Mouse (Mus musculus): ENCODE measurements around the gene Pln. TPM values are rescaled to one million over a fixed set of nuclear protein-coding genes. Genes with fewer than 3 reads are reported as not detected.
A peak's percentile ranks its signal among the peaks of the same experiment; 100 is the strongest.

Pln gene
- 1,000 to 10,000 TPM; 6,493 to 6,642 TPM for total RNA-seq (2021)
- long read RNA-seq, experiment 1, transcript Pln-205 (2 exons, 531 nt) = minor isoform, 67 of 12,724 reads
- long read RNA-seq, experiment 1, transcript Pln-204 (3 exons, 771 nt) = minor isoform, 108 of 12,724 reads
- long read RNA-seq, experiment 1, transcript Pln-201 (2 exons, 2,334 nt) = major isoform, 1,521 of 12,724 reads
- long read RNA-seq, experiment 1, partial matches to known transcripts = 10,443 of 12,724 reads
- long read RNA-seq, experiment 1, other reads (novel, unspliced or antisense) = 578 of 12,724 reads
- long read RNA-seq, experiment 2, transcript Pln-205 (2 exons, 531 nt) = minor isoform, 15 of 9,718 reads
- long read RNA-seq, experiment 2, transcript Pln-201 (2 exons, 2,334 nt) = major isoform, 778 of 9,718 reads
- long read RNA-seq, experiment 2, transcript Pln-204 (3 exons, 771 nt) = minor isoform, 63 of 9,718 reads
- long read RNA-seq, experiment 2, partial matches to known transcripts = 8,851 of 9,718 reads
- long read RNA-seq, experiment 2, other reads (novel, unspliced or antisense) = 5 of 9,718 reads

DNA sequence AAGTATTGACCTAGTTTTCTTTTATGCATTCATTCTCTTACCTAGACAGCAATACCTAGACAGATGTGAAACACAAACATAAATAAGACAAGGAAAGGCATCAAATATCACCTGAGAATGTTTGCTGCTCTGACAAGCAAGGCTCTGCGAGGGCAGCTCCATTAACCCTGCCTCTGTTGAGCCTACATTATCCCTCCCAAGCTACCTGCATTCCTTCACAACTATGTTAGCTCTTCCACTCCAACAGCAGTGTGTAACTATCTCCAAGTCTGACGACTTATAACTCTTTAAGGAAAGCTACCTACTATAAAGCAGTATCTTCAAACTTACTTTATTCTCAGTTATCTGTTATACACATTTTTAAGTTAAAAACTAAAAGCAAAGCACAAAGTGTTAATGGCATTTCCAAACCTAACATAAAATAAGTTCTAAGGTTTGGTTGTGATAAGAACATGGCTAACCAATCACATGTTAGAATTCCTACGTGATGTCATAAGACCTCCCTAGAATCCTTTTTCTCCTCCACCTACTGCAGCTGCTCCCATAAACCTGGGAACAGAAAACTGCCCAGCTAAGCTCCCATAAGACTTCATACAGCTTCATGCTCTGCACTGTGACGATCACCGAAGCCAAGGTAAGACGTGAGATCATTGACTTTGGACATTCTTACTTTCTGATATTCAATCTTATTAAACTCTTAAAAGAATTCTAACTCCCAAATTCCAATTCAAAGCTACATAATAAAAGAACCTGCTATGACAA, at the start of gene Pln:
TSS of gene Pln (plus strand) at position 506 of the 762 bp plus-strand sequence.
- DNase-seq = peak; percentile 64 to 65

DNA sequence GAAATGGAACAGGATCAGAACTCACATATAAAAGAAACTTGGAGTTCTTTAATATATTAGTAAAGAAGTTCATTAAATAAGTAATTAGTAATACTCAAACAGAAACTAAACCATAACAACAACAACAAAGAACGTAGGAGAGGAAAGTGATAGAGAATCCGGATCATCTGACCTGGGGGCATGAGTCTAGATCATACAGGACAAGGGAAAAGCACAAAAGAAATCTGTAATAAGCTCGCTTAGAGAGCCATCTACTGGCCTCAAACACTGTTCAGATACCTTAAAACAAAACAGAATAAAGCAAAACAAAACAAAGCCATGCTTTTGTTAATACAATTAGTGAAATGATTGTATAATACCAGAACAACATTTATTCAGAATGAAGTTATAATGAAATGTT, 31.6 kb upstream of the Pln start:
- DNase-seq = peak in 1 of 2 experiments; percentile 32

DNA sequence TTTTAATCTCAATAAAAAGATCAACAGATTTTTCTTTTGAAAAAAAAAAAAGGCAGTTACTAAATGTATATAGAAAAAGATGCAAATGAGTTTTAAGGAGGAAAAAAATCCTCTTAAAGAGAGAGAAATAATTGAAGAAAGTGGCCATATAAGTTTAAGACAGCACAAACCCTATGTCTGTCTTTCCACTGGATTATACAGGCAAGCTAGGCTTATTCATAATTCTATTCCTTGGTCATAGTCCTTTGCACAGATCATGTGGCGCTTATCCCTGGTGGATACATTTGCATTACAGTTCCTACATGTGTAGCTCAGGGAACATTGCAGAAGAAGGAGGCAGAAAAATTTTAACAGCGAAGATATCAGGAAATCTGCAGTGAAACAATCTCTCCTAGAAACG, 30.8 kb upstream of the Pln start:
- no peak for DNase-seq

DNA sequence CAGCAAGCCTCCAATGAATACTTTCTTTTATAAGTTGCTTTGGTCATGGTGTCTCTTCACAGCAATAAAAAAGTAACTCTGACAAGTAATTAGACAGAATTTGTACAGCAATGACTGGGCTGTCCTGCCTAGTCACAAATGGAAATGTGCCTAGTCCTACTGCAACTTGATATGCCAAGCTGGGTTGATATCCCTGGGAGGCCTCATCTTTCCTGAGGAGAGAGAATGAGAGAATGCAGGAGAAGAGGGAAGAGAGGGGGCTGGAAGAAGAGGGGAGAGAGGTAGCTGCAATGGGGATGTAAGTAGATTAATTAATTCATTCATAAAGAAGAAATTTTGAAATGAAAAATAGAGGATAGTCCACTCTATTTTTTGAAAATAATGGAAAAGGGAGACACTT, 14.1 kb upstream of the Pln start:
- no peak for DNase-seq

DNA sequence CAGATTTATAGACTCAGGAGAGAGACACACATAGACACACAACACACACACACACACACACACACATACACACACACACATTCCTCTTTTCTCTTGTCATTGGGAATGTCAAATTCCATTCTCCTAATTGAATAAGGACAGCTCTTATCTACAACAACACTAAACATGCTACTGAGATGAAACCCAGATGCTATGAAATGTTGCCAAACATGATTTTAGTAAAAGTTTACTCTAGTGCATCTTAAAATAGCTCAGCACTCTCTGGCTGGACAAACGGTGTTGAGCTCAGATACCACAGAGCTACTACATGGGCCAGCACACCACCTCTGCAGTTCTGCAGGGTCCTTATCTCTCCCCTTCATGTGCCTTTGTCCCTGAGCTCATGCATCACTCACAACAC, 12.8 kb upstream of the Pln start:
- peak; percentile 77 to 87 for DNase-seq

DNA sequence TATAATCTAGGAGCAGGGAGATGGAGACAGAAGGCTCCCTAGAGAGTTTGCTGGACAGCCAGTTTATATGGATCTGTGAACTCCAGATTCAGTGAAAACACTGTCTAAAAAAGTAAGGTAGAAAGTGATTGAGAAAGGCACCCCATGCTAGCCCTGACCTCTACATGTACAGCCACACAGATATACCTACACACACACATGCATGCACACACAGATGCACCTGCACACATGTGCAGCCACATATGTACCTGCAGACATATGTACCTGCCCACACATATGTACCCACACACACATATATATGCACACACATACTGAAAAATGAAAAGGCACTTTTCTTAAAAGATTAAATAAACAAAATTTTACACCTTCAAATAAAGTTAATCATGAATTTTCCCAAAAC, 11.1 kb upstream of the Pln start:
- peak in 1 of 2 experiments; percentile 13 for DNase-seq

DNA sequence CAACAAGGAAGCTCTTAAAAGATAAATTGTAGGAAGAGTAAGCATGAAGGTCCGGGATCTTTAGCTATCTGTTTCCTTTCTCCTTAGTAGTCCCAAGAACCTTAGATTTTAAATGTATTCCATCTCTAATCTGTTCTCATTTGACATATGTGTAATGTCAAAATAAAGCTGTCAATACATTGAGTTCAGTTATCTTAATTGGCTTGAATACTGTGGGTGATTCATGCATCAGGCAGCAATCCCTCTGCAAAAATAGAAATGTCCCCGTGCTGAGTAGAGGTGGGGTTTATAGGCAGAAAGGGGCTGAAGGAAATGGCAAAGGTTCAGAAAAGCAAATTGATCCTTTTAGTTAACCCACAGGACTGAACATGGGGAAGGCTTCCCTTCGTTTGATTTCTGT, 8.2 kb upstream of the Pln start:
- DNase-seq = no peak

DNA sequence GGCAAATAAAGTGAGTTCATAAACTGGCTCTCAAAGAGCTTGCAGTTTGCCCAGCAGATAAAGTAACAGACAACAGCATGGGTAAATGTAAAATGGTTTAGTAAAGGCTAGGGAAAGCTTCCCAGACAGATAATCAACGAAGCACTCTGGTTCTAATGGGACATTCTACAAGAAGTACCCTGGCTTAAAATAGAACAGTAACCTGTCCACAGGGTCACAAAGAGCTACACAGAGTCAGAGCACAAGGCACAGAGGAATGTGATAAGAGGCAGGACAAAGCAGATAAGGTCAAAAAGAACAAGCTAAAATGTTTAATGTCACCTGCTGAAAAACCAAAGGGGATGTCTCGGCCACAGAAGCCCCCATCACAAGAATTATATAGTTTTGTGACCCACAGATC, 4.7 kb upstream of the Pln start:
- peak in 1 of 2 experiments; percentile 59 for DNase-seq

DNA sequence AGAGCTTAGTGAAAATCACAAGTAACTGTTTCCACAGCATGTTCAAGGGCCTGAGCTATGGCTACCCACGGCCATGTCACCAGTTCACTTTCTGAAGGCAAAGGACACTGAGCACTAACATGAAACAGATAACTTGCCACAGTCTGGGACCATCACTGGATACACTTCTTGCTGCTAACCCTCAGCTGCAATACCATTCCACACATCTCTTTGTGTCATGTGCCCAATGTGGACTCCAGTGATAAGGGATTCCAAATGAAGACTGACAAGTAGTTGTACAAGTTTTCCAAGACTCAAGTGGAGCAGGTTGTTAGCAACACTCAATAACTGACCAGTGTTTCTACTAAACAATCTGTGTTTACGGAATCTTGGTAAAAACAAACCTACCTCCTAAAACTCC, 2.2 kb upstream of the Pln start:
- peak in 1 of 2 experiments; percentile 67 for DNase-seq

DNA sequence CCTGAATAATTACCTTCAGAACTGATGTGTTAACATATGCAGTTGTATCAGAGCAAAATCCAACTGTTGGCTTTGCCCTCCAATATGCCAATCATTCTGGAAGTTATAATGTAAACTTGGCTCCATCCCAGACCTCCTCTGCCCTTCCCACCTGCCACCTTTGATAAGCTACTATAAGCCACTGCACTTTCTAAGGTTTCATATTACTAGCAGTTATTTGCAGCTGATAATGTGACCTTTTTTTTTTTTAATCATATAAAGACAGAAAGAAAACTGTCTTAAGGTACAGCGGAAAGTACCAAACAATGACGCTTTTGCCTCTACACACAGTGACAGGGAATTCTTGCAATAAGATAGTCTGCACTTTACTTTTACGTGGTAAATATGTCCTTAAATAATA, 1.5 kb upstream of the Pln start:
- DNase-seq = no peak

DNA sequence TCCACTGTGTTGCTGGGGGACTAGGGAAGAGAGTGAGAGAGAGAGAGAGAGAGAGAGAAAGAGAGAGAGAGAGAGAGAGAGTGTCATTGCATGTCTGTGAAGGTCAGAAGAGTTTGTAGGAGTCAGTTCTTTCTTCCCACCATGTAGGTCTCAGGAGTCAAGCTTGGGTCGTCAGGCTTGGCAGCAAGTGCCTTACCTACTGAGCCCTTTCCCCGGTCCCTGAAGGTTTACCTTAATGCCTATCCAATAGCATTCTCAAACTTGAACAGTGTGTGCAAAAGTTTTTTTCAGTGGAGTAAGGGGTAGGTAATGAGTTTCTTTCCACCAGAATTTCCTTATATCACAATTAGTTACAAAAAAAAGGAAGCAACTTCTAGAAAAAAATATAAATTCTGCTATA, 1.6 kb downstream of the Pln start:
- no peak for DNase-seq

DNA sequence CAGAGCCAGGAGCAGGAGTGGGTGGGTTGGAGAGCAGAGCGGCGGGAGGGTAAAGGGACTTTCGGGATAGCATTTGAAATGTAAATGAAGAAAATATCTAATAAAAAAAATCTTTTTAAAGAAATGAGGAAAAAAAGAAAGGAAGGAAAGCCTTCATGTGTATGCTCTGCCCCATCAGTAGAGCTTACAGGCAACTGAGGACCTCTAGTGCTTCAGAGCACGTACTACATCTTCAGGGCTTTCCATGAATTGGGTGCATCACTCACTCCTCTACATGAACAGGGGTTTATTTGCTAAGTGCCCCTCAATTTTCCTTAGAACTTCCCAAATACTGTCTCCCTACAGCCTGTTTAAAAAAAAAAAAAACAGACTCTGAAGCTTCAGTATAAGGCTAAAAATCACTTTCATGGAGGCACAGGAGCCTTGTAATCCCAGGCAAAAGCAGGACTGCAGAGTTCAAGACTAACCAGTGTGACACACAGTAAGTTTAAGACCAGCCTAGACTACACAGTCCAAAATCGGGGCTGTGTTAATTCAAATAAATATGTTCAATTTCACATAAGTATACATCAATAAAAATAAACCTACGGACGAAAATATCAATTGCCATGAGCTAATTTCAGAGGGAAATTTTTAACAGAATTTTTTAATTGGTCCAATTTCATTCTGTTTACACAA, 4.0 kb downstream of the Pln start:
- no peak for DNase-seq

DNA sequence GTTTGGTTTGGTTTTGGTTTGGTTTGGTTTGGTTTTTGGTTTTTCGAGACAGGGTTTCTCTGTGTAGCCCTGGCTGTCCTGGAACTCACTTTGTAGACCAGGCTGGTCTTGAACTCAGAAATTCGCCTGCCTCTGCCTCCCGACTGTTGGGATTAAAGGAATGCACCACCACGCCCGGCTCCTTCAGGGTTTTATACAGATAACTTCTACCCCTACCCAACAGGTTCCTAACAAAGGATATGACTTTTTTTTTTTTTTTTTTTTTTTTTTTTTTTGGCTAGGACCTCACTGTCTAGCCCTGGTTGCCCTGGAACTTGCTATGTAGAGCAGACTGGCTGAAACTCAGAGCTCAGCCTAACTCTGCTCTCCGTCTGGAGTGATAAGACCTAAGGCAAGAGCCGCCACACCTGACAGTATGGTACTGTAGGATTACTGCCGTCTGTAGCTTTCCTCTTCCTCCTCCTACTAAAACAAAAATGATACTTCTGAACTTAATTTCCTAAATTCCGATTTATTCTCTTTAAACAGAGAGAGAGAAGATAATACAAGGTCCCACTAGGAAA, 4.8 kb downstream of the Pln start:
- DNase-seq = no peak

DNA sequence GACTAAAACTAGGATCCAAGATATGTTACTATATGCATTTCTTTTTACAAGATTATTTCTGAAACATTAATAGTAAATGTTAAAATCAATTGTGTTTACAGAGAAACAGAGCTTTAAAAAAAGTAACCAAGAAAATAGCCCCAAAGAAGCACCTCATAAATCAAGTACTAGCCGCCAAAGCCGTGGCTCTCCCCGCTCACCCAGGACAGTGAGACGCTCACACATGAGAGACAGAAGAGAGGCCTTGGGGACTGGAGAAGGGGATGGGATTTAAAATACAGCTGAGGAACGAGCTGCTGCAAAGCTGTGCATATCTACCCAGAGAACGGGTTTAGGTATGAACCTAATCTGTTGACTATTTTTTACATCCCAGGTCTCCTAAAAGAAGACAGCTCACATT, 5.9 kb downstream of the Pln start:
- no peak for DNase-seq

DNA sequence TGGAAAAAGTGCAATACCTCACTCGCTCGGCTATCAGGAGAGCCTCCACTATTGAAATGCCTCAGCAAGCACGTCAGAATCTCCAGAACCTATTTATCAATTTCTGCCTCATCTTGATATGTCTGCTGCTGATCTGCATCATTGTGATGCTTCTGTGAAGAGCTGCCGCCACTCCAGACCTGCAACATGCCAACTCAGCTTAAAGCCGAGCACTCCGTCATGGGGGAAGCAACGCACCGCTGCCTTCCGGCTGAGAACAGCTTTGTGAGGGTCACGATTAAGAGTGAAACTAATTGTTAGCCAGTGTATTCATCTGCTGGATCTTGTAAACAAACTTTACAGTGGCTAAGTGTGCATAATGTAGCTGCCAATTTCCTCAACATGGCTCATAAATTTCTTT, 6.4 kb downstream of the Pln start:
- peak in 1 of 2 experiments; percentile 60 for DNase-seq

DNA sequence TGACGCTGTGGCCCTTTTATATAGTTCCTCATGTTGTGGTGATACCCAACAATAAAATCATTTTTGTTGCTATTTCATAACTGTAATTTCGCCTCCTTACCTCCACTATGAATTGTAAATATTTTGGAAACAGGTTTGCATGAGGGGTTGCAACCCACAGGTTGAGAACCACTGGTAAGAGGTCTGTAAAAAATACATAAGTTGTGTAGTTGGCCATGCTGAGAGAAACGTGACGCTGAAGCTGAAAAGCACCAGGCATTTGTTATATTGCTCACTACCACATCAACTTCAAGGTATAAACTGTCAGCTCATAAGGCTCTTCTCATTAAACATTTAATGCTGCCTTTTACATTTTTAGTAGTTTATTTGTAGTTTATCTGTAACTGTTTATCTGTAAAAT, 8.0 kb downstream of the Pln start:
- no peak for DNase-seq

DNA sequence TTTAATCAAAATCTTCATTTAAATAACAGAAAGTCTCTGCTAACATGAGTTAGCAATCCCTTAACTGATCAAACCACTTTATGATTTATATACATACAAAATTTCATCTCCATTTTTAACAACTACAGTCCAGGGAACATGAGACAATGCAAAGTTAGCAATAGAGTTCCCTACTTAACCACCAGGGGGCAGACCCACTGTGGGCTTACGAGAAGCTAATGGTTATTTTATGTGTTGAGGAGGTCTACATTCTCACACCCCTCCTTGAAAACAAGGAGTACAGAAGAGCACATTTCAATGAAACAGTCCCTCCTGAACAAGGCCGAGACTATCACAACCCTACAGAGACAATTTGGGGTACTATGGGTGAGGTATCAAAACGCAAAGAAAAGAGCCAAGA, 9.0 kb downstream of the Pln start:
- DNase-seq = peak; percentile 62 to 84

DNA sequence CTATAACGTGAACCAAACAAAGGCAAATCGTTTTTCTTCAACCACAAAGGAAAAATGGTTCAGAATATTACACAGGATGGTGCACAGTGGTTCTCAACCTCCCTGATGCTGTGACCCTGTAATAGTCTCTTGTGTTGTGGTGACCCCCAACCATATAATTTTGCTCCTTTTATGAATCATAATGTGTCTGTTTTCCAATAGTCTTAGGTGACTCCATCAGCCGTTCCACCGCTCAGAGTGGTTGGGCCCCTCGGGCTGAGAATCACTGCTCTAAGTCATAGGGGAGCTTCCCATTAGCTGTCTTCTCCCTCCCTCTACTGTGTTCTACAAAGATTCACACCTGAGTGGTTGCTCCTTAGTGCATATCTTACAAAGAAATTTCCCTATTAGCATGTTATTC, 9.4 kb downstream of the Pln start:
- no peak for DNase-seq

DNA sequence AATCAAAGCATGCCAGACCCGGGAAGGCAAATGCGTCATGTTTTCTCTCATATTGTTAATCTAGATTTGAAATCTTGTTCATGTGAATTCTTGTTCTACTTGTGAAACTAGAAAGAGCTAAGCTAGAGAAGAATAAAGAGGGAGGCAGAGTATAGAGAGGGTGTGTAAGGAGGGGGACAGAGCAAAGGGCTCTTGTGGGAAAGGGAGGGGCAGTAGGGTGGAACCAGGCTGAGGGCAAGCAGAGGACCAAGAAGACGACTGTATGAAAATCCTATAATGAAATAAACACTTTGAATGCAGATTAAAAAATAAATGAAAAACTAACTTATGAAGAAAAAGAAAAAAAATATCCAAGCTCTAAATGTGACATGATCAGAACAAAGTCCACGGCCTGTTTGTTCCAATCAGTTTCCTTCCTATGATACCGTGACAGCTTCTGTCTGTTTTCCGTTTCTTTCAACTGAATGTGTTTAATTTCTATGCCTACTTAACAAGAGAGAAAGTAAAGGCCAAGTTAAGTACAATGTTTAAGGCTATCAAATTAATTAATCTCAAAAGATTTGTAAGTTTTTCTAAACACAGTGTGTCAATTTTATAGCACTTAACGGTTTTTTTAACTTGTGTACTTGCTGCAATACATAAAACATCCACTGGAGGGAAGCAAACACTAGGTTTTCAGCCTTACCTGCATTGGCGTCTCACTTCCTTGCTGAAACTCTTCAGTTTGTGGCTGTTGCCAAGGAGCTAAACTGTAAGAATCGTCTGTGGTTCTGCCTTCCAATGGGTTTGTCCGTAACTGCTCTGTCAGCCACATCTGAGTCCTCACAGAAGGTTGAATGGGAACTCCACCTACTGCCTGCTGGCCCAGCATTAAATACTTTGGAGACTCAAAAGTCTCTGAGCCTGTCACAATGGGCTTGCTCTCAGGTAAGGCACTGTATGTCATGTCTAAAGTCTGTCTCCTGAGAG, 10.6 kb downstream of the Pln start:
- peak; percentile 72 to 84 for DNase-seq

DNA sequence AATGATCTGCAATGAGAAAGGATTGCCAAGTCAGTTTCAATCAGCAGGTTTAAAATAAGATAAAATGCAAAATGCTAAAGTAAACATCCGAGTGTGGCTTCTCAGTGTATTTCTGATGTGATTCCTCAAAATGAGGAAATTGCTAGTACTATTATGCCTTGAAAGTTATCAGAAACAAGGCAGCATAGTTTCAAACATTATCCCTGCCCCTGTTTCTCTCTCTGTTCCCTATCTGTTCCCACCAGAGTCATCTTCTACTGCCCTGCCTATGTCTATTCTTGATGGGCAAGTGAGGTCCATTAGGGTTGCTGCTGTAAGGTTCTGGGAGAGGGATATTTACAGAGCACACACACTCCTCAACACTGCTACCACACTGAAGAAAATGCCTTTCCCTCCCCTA, 11.8 kb downstream of the Pln start:
- no peak for DNase-seq

DNA sequence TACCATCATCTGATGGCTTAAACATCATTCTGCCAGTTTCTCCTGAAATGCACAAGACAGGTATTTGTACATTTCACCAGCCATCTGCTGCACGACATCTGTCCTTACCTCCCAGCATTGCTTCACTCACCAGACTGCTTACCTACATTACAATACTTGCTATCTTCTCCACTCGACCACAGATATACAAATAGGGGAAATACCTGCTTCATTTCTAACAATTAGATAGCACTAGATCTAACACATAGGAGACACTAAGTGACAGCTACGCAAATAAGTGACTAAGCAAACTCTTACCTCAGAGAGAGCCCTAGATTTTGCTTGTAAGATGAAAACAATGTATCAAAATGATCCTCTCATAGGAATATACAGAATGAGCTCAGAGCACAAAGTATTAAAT, 16.2 kb downstream of the Pln start:
- no peak for DNase-seq

All from heart, adult 18-20 months (tissue).